8 mouse cellular contexts compared by ENCODE assay signal in genomic region chr7:18840386-18841173, GRCm38 (mm10). TPM values are rescaled to one million over a fixed set of nuclear protein-coding genes. Genes with fewer than 3 reads are reported as not detected.
A peak's percentile ranks its signal among the peaks of the same experiment; 100 is the strongest.
DNase-seq lines count a peak whose midpoint lies in the region; ATAC-seq and TF ChIP-seq lines count a peak whose summit lies in the region.

No protein-coding gene starts in this region.

- DNase-seq in spleen, adult 2 months (ENCODE audit: low read depth in 1 of 2, low spot score in 2 of 2), result peak in 1 of 2 experiments; percentile 7
- DNase-seq in spleen, adult 18-20 months, result no peak
- DNase-seq in embryo, embryonic 9.5 days (ENCODE audit: extremely low spot score), result peak; percentile 60
- DNase-seq in heart, adult 8-10 months (ENCODE audit: low spot score), result peak; percentile 85
- peak; percentile 53 for DNase-seq in kidney, adult 18-20 months
- peak; percentile 57 for DNase-seq in testis, postnatal 14 days (ENCODE audit: low spot score)

- no peaks in the 10 kb centered on the region for H3K9me3 ChIP-seq in liver, embryonic 12.5 days (replicated peaks)

- H3K4me3 ChIP-seq in spleen, adult 2 months (ENCODE audit: extremely low read depth, insufficient read depth, insufficient read length), result peak overlapping the region; percentile 31; the same call in 1 of the 2 replicates
- H3K4me3 ChIP-seq in liver, embryonic 12.5 days, result peak overlapping the region; percentile 46

- peak; percentile 52; the same call in 1 of the 2 replicates for ATAC-seq in liver, embryonic 12.5 days
- peak; percentile 27; the same call in 1 of the 2 replicates for ATAC-seq in monocyte, adult 5-6 weeks (replicated peaks; ENCODE audit: insufficient number of reproducible peaks, low FRiP score, low TSS enrichment, poor library complexity, severe bottlenecking)

- no peaks in the 10 kb centered on the region for H3K27me3 ChIP-seq in spleen, adult 2 months (ENCODE audit: control insufficient read depth, insufficient read depth, low read length)
- H3K27me3 ChIP-seq in liver, embryonic 12.5 days (replicated peaks), result no peaks in the 10 kb centered on the region

- H3K4me2 ChIP-seq in liver, embryonic 12.5 days, result peak overlapping the region; percentile 63

- WGBS in spleen, adult 2 months, result 6% methylated on average over 14 of the region's 17 CpGs
- WGBS in liver, embryonic 12.5 days (ENCODE audit: insufficient replicate concordance), result 6% methylated on average over 14 of the region's 17 CpGs

- no peaks in the 10 kb centered on the region for H3K4me1 ChIP-seq in spleen, adult 2 months (ENCODE audit: control insufficient read depth, insufficient read depth, insufficient read length)
- H3K4me1 ChIP-seq in liver, embryonic 12.5 days, result peaks cover 9% of the 10 kb centered on the region; the same call in 1 of the 2 replicates

- H3K36me3 ChIP-seq in spleen, adult 2 months (ENCODE audit: control insufficient read depth, insufficient read depth, low read length), result no peaks in the 10 kb centered on the region
- no peaks in the 10 kb centered on the region for H3K36me3 ChIP-seq in liver, embryonic 12.5 days

- no peak for TF ChIP-seq POLR2A in spleen, adult 2 months (IDR thresholded peaks at IDR 0.05; ENCODE audit: low read depth, low read length)

- H3K9ac ChIP-seq in liver, embryonic 12.5 days, result 0 out of 2 replicates have a peak overlapping the region, but pooled peaks have one; percentile 48

- H3K27ac ChIP-seq in spleen, adult 2 months (ENCODE audit: insufficient read depth, low read length), result peak overlapping the region; percentile 70
- H3K27ac ChIP-seq in liver, embryonic 12.5 days, result peak overlapping the region; percentile 31; the same call in 1 of the 2 replicates

- no peak for TF ChIP-seq CTCF in spleen, adult 2 months (IDR thresholded peaks at IDR 0.05; ENCODE audit: extremely low read depth, insufficient read depth, insufficient read length, insufficient replicate concordance)

RNA-seq across cellular contexts. Expression of gene Mill2, which starts 0.8 kb away (rescaled TPM):
- 2.4 and 2.9 TPM in 2 replicates for polyA plus RNA-seq in spleen, adult 2 months (2012; rRNA removed)
- 1 to 10 TPM; 5.7 to 7.5 (median 7.0) TPM for total RNA-seq in heart, adult 8-10 months (2022)
- 0.07 and 0.10 TPM in 2 replicates for polyA plus RNA-seq in liver, embryonic 12.5 days (2016; fragmentation: Nextera tagmentation; extraction: Ambion mirVana)
- total RNA-seq in monocyte, adult 5-6 weeks (2017), result 0.19 to 0.75 TPM in 2 of 3 replicates, not detected in the other

RNA-seq across cellular contexts. Expression of gene Psg17, which starts 19.2 kb away (rescaled TPM):
- 0.05 TPM in 1 of 2 replicates, not detected in the other for polyA plus RNA-seq in spleen, adult 2 months (2012; rRNA removed)
- total RNA-seq in heart, adult 8-10 months (2022), result not detected
- polyA plus RNA-seq in liver, embryonic 12.5 days (2016; fragmentation: Nextera tagmentation; extraction: Ambion mirVana), result 0.06 TPM in 1 of 2 replicates, not detected in the other
- total RNA-seq in monocyte, adult 5-6 weeks (2017), result not detected in 3 replicates

RNA-seq across cellular contexts. Expression of gene Pglyrp1, which starts 30.6 kb away (rescaled TPM):
- 93.4 and 164 TPM in 2 replicates for polyA plus RNA-seq in spleen, adult 2 months (2012; rRNA removed)
- total RNA-seq in heart, adult 8-10 months (2022), result 1 to 10 TPM; 1.1 to 6.7 (median 1.6) TPM
- polyA plus RNA-seq in liver, embryonic 12.5 days (2016; fragmentation: Nextera tagmentation; extraction: Ambion mirVana), result 8.9 and 10.0 TPM in 2 replicates
- 88.5 to 148 TPM (median 139 TPM) in 3 replicates for total RNA-seq in monocyte, adult 5-6 weeks (2017)

RNA-seq across cellular contexts. Expression of gene Psg19, which starts 42.3 kb away (rescaled TPM):
- polyA plus RNA-seq in spleen, adult 2 months (2012; rRNA removed), result not detected in 2 replicates
- total RNA-seq in heart, adult 8-10 months (2022), result not detected
- not detected in 2 replicates for polyA plus RNA-seq in liver, embryonic 12.5 days (2016; fragmentation: Nextera tagmentation; extraction: Ambion mirVana)
- total RNA-seq in monocyte, adult 5-6 weeks (2017), result not detected in 3 replicates

Comparison
In these comparisons a context has a peak if more than half of its experiments do, and no peak if none do; other contexts are left out.
1. DNase-seq: peak in embryo, embryonic 9.5 days (single experiment), heart, adult 8-10 months (single experiment), kidney, adult 18-20 months (single experiment) and testis, postnatal 14 days (single experiment); none in spleen, adult 18-20 months (0 of 2).
2. RNA of gene Pglyrp1, which starts 30.6 kb away (total RNA-seq): 88.5 to 148 TPM in monocyte, adult 5-6 weeks; 1.1 to 6.7 TPM in heart, adult 8-10 months; every median in the first group is over 10 times any median in the second.